Comparison of ENCODE assay signal across 8 mouse cellular contexts in genomic region chrX:8271083-8271820, GRCm38 (mm10). TPM values are rescaled to one million over a fixed set of nuclear protein-coding genes. Genes with fewer than 3 reads are reported as not detected.
DNase-seq lines count a peak whose midpoint lies in the region; ATAC-seq lines count a peak whose summit lies in the region.

Gene Slc38a5 (plus strand): TSS chrX:8271133.

- 22% methylated on average over 12 of the region's 15 CpGs for WGBS in hindbrain, embryonic 15.5 days
- WGBS in midbrain, embryonic 12.5 days: 28% methylated on average over 12 of the region's 15 CpGs

- DNase-seq in layer of hippocampus, postnatal 14 days (ENCODE audit: low spot score in 2 of 2): no peak
- no peak for DNase-seq in layer of hippocampus, postnatal 25 days (ENCODE audit: extremely low spot score in 1 of 2, low spot score in 1 of 2)
- DNase-seq in spleen, adult 18-20 months: no peak
- DNase-seq in left cerebral cortex, adult 11 months (ENCODE audit: low spot score): no peak
- no peak for DNase-seq in thymus, postnatal 10 days (ENCODE audit: low spot score in 2 of 2)

- no peaks in the 10 kb centered on the region for H3K4me1 ChIP-seq in hindbrain, embryonic 15.5 days (replicated peaks)
- no peaks in the 10 kb centered on the region for H3K4me1 ChIP-seq in midbrain, embryonic 12.5 days

- peak within 1 kb of the TSS; percentile 33; the same call in 1 of the 2 replicates for H3K4me2 ChIP-seq in hindbrain, embryonic 15.5 days
- peak within 1 kb of the TSS; percentile 32; the same call in 1 of the 2 replicates for H3K4me2 ChIP-seq in midbrain, embryonic 12.5 days (replicated peaks)

- H3K27me3 ChIP-seq in hindbrain, embryonic 15.5 days: no peaks in the 10 kb centered on the region
- H3K27me3 ChIP-seq in midbrain, embryonic 12.5 days: peaks cover 15% of the 10 kb centered on the region

- H3K36me3 ChIP-seq in hindbrain, embryonic 15.5 days: no peaks in the 10 kb centered on the region
- no peaks in the 10 kb centered on the region for H3K36me3 ChIP-seq in midbrain, embryonic 12.5 days

- ATAC-seq in erythroblast, adult 5-6 weeks (replicated peaks; ENCODE audit: low FRiP score, poor library complexity, severe bottlenecking): 0 out of 2 replicates have a peak, but pooled peaks have one; percentile 43
- no peak for ATAC-seq in hindbrain, embryonic 15.5 days (ENCODE audit: low FRiP score, low read depth)
- no peak for ATAC-seq in midbrain, embryonic 12.5 days (ENCODE audit: low FRiP score, low read depth)

- H3K9ac ChIP-seq in hindbrain, embryonic 15.5 days: no peak within 1 kb of the TSS
- H3K9ac ChIP-seq in midbrain, embryonic 12.5 days (replicated peaks): no peak within 1 kb of the TSS

- H3K27ac ChIP-seq in hindbrain, embryonic 15.5 days (replicated peaks): no peak within 1 kb of the TSS
- H3K27ac ChIP-seq in midbrain, embryonic 12.5 days (replicated peaks): no peak within 1 kb of the TSS

- no peak within 1 kb of the TSS; the same call in 1 of the 2 replicates for H3K4me3 ChIP-seq in hindbrain, embryonic 15.5 days
- H3K4me3 ChIP-seq in midbrain, embryonic 12.5 days: no peak within 1 kb of the TSS

- H3K9me3 ChIP-seq in hindbrain, embryonic 15.5 days: no peaks in the 10 kb centered on the region
- H3K9me3 ChIP-seq in midbrain, embryonic 12.5 days: no peaks in the 10 kb centered on the region

RNA-seq across cellular contexts. Expression of gene Slc38a5, which starts in this region (rescaled TPM):
- total RNA-seq in layer of hippocampus, postnatal 14 days (2021): 10 to 100 TPM; 10.1 to 11.0 TPM
- total RNA-seq in layer of hippocampus, postnatal 25 days (2021): 1 to 10 TPM; 5.3 to 7.9 TPM
- 72.6 and 83.8 TPM in 2 replicates for total RNA-seq in erythroblast, adult 5-6 weeks (2015; ENCODE audit: low replicate concordance)
- 74.3 and 75.3 TPM in 2 replicates for total RNA-seq in erythroblast, adult 5-6 weeks (2017; ENCODE audit: low replicate concordance)
- polyA plus RNA-seq in hindbrain, embryonic 15.5 days (2015; fragmentation: Nextera tagmentation; extraction: Ambion mirVana): 39.5 and 42.0 TPM in 2 replicates
- 7.3 and 7.7 TPM in 2 replicates for polyA plus RNA-seq in midbrain, embryonic 12.5 days (2016; fragmentation: Nextera tagmentation; extraction: Ambion mirVana)

Comparison
In these comparisons a context has a peak if more than half of its experiments do, and no peak if none do; other contexts are left out.
1. RNA of gene Slc38a5 (total RNA-seq): 72.6 to 83.8 TPM in erythroblast, adult 5-6 weeks; 10.1 to 11.0 TPM in layer of hippocampus, postnatal 14 days and 5.3 to 7.9 TPM in layer of hippocampus, postnatal 25 days; every median in the first group is over 4 times any median in the second.